Mouse (Mus musculus): ENCODE results near the gene Il4i1. TPM values are rescaled to one million over a fixed set of nuclear protein-coding genes. Genes with fewer than 3 reads are reported as not detected.
A peak's percentile ranks its signal among the peaks of the same experiment; 100 is the strongest.

Il4i1 gene
- polyA plus RNA-seq, 1 experiment, result 4.7 TPM

DNA sequence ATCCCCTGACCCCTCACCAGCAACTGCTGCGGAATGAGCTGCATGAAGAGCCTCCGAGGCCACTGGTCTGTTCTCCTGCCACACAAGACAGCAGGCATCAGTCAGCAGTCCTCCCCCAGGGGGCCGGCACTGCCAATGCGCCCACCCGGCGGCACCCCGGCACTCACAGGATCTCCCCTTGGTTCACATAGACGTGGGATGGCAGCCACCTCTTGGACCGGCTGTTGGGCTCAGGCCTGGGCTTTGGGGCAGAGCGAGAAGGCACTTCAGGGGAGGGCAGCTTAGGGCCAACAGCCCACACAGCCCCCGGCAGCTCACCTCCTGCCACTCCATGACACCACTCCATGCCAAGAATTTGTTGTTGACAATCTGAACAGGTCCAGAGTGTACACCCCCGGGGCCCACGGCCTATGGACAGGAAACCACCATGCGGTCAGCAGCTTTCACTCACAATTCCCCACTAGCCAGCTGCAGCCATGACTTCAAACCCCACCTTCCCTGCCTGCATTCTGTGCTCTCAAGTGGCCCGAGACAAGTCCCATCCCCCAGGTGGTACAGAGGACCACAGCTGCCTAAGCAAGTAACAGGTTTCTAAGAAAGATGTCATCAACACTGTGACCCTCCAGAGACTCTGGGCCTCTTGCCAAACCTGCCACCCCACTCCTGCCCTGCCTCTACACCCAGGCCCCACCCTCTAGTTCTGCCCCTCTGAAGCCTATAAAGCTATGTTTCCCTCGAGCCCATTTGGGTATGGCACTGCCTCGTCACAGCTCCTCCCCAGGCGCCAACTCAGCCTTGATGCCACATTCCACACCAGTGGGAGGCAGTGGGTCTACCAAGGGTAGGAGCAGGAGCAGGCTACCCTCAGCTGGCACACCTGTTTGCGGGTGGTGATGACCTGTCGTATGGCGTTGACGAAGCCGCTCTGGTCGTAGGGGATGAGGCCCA is 48.7 kb downstream of the Il4i1 start:
- H3K4me3 ChIP-seq (ENCODE audit: low read depth, low read length), result no peak overlapping the region

GRCm38 (mm10) chr7:44866276-44867009 is 50.3 kb downstream of the Il4i1 start:
- Histone ChIP-seq H3K9me3 (replicated peaks; ENCODE audit: control insufficient read depth, insufficient read depth, low read length, poor library complexity, severe bottlenecking) (no peaks in the 10 kb centered on the region), H3K4me3 (ENCODE audit: low read depth, low read length) (no peak overlapping the region), H3K36me3 (ENCODE audit: control insufficient read depth, insufficient read depth, low read length, poor library complexity, severe bottlenecking) (peaks cover 11% of the 10 kb centered on the region; the same call in 1 of the 2 replicates), H3K9ac (ENCODE audit: low read depth, poor library complexity, severe bottlenecking) (no peak overlapping the region), H3K4me1 (ENCODE audit: control insufficient read depth, insufficient read depth, low read length) (peaks cover 2% of the 10 kb centered on the region), H3K27me3 (ENCODE audit: control insufficient read depth, insufficient read depth, low read length, poor library complexity, severe bottlenecking) (no peaks in the 10 kb centered on the region), H3K27ac (ENCODE audit: insufficient read depth, low read length) (no peak overlapping the region)
- no peak for TF ChIP-seq POLR2A (IDR thresholded peaks at IDR 0.05; ENCODE audit: insufficient read depth, low read length)
- TF ChIP-seq EP300 (IDR thresholded peaks at IDR 0.05; ENCODE audit: insufficient read depth, low read depth, low read length), result no peak
- peak; percentile 39 for TF ChIP-seq CTCF (IDR thresholded peaks at IDR 0.05; ENCODE audit: low read depth, low read length)

More for the DNA sequence above, 48.7 kb downstream of the Il4i1 start:
- Histone ChIP-seq H3K9ac (ENCODE audit: low read depth, poor library complexity, severe bottlenecking) (no peak overlapping the region), H3K27me3 (ENCODE audit: control insufficient read depth, insufficient read depth, low read length, poor library complexity, severe bottlenecking) (no peaks in the 10 kb centered on the region), H3K36me3 (ENCODE audit: control insufficient read depth, insufficient read depth, low read length, poor library complexity, severe bottlenecking) (peaks cover 11% of the 10 kb centered on the region; the same call in 1 of the 2 replicates), H3K9me3 (replicated peaks; ENCODE audit: control insufficient read depth, insufficient read depth, low read length, poor library complexity, severe bottlenecking) (no peaks in the 10 kb centered on the region), H3K4me1 (ENCODE audit: control insufficient read depth, insufficient read depth, low read length) (peaks cover 2% of the 10 kb centered on the region), H3K27ac (ENCODE audit: insufficient read depth, low read length) (no peak overlapping the region)
- TF ChIP-seq CTCF (IDR thresholded peaks at IDR 0.05; ENCODE audit: low read depth, low read length) (no peak), EP300 (IDR thresholded peaks at IDR 0.05; ENCODE audit: insufficient read depth, low read depth, low read length) (no peak), POLR2A (IDR thresholded peaks at IDR 0.05; ENCODE audit: insufficient read depth, low read length) (no peak)

DNA sequence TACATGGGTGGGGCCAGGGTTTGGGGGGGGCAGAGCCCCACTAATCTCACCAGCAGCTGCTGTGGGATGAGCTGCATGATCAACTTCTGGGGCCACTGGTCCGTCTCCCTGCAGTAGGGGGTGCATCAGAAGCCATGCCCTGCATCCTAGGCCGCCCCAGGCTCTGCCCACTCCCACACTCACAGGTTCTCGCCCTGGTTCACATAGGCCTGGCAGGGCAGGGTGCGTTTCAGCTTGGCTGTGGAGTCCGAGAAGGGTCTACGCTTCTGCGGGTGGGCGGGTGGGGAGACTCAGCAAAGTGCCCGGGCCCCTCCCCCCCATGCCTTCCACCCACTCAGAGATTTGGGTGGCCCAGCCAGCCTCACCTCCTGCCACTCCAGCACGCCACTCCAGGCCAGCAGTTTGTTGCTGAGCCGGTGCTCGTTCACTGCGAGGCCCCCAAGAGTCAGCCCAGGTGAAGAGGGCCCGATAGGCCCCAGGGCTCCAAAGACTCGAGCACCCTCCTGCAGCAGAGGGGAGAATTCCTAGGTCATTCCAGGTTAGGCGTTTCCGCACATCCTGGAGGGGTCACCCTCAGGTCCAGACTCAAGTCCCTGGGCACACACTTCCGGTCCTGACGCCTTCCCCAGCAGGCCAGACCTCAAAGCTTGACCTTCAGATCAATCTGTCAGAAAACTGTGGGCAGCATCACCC is 51.0 kb downstream of the Il4i1 start:
- Histone ChIP-seq H3K4me1 (ENCODE audit: control insufficient read depth, insufficient read depth, low read length) (peaks cover 2% of the 10 kb centered on the region), H3K9me3 (replicated peaks; ENCODE audit: control insufficient read depth, insufficient read depth, low read length, poor library complexity, severe bottlenecking) (no peaks in the 10 kb centered on the region), H3K27ac (ENCODE audit: insufficient read depth, low read length) (no peak overlapping the region), H3K4me3 (ENCODE audit: low read depth, low read length) (no peak overlapping the region), H3K36me3 (ENCODE audit: control insufficient read depth, insufficient read depth, low read length, poor library complexity, severe bottlenecking) (peaks cover 11% of the 10 kb centered on the region; the same call in 1 of the 2 replicates), H3K9ac (ENCODE audit: low read depth, poor library complexity, severe bottlenecking) (0 out of 2 replicates have a peak overlapping the region, but pooled peaks have one; percentile 3), H3K27me3 (ENCODE audit: control insufficient read depth, insufficient read depth, low read length, poor library complexity, severe bottlenecking) (no peaks in the 10 kb centered on the region)
- no peak for TF ChIP-seq POLR2A (IDR thresholded peaks at IDR 0.05; ENCODE audit: insufficient read depth, low read length)
- TF ChIP-seq EP300 (IDR thresholded peaks at IDR 0.05; ENCODE audit: insufficient read depth, low read depth, low read length), result no peak
- TF ChIP-seq CTCF (IDR thresholded peaks at IDR 0.05; ENCODE audit: low read depth, low read length), result no peak

- Histone ChIP-seq H3K4me1 (ENCODE audit: control insufficient read depth, insufficient read depth, low read length) (peaks cover 2% of the 10 kb centered on the region), H3K4me3 (ENCODE audit: low read depth, low read length) (no peak overlapping the region), H3K27me3 (ENCODE audit: control insufficient read depth, insufficient read depth, low read length, poor library complexity, severe bottlenecking) (no peaks in the 10 kb centered on the region), H3K9ac (ENCODE audit: low read depth, poor library complexity, severe bottlenecking) (no peak overlapping the region), H3K9me3 (replicated peaks; ENCODE audit: control insufficient read depth, insufficient read depth, low read length, poor library complexity, severe bottlenecking) (no peaks in the 10 kb centered on the region), H3K36me3 (ENCODE audit: control insufficient read depth, insufficient read depth, low read length, poor library complexity, severe bottlenecking) (peaks cover 6% of the 10 kb centered on the region; the same call in 1 of the 2 replicates), H3K27ac (ENCODE audit: insufficient read depth, low read length) (no peak overlapping the region)
- TF ChIP-seq EP300 (IDR thresholded peaks at IDR 0.05; ENCODE audit: insufficient read depth, low read depth, low read length) (no peak), CTCF (IDR thresholded peaks at IDR 0.05; ENCODE audit: low read depth, low read length) (no peak), POLR2A (IDR thresholded peaks at IDR 0.05; ENCODE audit: insufficient read depth, low read length) (no peak)
Observed at GRCm38 (mm10) chr7:44867802-44868201, 51.6 kb downstream of the Il4i1 start.

GRCm38 (mm10) chr7:44868465-44868864 is 52.3 kb downstream of the Il4i1 start:
- H3K36me3 ChIP-seq (ENCODE audit: control insufficient read depth, insufficient read depth, low read length, poor library complexity, severe bottlenecking), result peaks cover 4% of the 10 kb centered on the region; the same call in 1 of the 2 replicates
- H3K4me1 ChIP-seq (ENCODE audit: control insufficient read depth, insufficient read depth, low read length), result peaks cover 2% of the 10 kb centered on the region
- no peaks in the 10 kb centered on the region for H3K27me3 ChIP-seq (ENCODE audit: control insufficient read depth, insufficient read depth, low read length, poor library complexity, severe bottlenecking)
- peak overlapping the region; percentile 52 for H3K4me3 ChIP-seq (ENCODE audit: low read depth, low read length)
- no peak for TF ChIP-seq POLR2A (IDR thresholded peaks at IDR 0.05; ENCODE audit: insufficient read depth, low read length)
- TF ChIP-seq CTCF (IDR thresholded peaks at IDR 0.05; ENCODE audit: low read depth, low read length), result no peak
- TF ChIP-seq EP300 (IDR thresholded peaks at IDR 0.05; ENCODE audit: insufficient read depth, low read depth, low read length), result no peak
- no peak overlapping the region for H3K27ac ChIP-seq (ENCODE audit: insufficient read depth, low read length)
- peak overlapping the region; percentile 99 for H3K9ac ChIP-seq (ENCODE audit: low read depth, poor library complexity, severe bottlenecking)
- H3K9me3 ChIP-seq (replicated peaks; ENCODE audit: control insufficient read depth, insufficient read depth, low read length, poor library complexity, severe bottlenecking), result no peaks in the 10 kb centered on the region

All from ES-Bruce4 (cell line).